Mouse (Mus musculus) left cerebral cortex, postnatal 10 days (tissue): ENCODE measurements at regions not wholly inside any gene's neighbourhood (a gene's known extent, or its start where the extent isn't known, plus 50 kb on each side); places are given as distances from the start of the nearest gene placed in this dataset.

ENCODE experiments used
- DNase-seq, 2 experiments: peaks; one replicate each; pipeline ENCODE4 v3.0.0; 2021 to 2022; ENCODE audit warnings: low spot score in 2 of 2, mixed read lengths in 1 of 2; ENCODE audit errors: extremely low spot score in 1 of 2
- intact Hi-C: fragments of 180-260 bp; cut with DNase I; formaldehyde crosslinking; loops from one replicate; pipeline ENCODE4 v1.15.1; 2025

DNA sequence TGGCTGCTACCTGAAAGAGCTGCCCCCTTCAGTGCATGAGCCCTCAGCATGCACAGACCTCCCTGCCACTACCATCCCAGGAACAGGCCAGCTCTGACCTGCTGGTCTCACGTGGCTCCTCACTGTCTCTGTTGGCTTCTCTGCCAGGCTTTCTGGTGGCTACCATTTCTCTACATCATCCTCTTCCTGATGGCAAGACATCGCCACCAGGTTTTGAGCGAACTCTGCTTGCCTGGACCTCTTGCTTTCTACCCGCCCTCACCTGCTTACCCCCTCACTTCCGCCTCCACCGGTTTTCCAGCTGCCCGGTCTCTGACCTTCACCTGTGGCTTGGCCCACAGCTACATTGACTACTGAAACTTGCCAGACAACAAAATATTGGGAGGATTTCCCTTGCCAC, 50.7 kb upstream of the Cachd1 start:
- intact Hi-C loops = loop anchor here (5.0 kb wide), 1 partner anchor 266 kb away; no protein-coding TSS in a partner anchor
- no peak for DNase-seq

DNA sequence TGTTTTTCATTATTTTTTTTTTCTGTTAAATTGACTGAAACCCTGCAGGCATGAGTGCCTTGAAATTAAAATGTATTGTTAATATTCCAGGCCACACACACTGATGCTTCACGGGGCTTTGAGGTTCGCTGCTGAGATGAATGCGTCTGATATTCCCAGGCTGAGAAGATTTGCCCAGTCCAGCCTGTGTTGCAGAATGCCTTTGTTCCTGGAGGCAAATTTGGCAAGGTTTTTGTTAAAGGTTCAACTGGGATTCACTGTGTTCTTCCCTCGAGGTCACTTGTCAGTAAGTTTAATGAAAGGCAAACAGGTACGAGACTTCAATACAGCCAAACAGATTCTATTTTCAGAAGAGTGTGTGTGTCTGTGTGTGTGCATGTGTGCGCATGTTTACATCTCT, 50.0 kb upstream of the Cachd1 start:
- DNase-seq = no peak
- intact Hi-C loops = loop anchor here (5.0 kb wide), 1 partner anchor 266 kb away; no protein-coding TSS in a partner anchor
